Mouse (Mus musculus) lung, postnatal 4 days (tissue): Measurements from ENCODE around the gene Spast.

Experiments
- DNase-seq, 2 experiments: peaks; one replicate each; pipeline ENCODE4 v3.0.0; 2021

Spast gene

GRCm38 (mm10) chr17:74430074-74430473 is 91.3 kb downstream of the Spast start:
- DNase-seq: no peak

- no peak for DNase-seq
These were observed 92.7 kb downstream of the Spast start for GRCm38 (mm10) chr17:74431481-74431880.

GRCm38 (mm10) chr17:74432631-74433030 is 93.8 kb downstream of the Spast start:
- DNase-seq: no peak

GRCm38 (mm10) chr17:74437762-74438161 is 99.0 kb downstream of the Spast start:
- DNase-seq: no peak

- no peak for DNase-seq
These were observed 101.7 kb downstream of the Spast start for GRCm38 (mm10) chr17:74440486-74440885.
